Mouse (Mus musculus): ENCODE measurements around the gene Scn9a.

- TF ChIP-seq CTCF (IDR thresholded peaks at IDR 0.05; ENCODE audit: control insufficient read depth, insufficient read depth, low read length) (no peak), POLR2A (IDR thresholded peaks at IDR 0.05; ENCODE audit: borderline replicate concordance, control insufficient read depth, low read depth, low read length) (no peak)
Measured at GRCm38 (mm10) chr2:66655431-66655830, 20.7 kb upstream of the Scn9a start.
